Mouse (Mus musculus): ENCODE measurements at regions not wholly inside any gene's neighbourhood (a gene's known extent, or its start where the extent isn't known, plus 50 kb on each side); places are given as distances from the start of the nearest gene placed in this dataset.

DNA sequence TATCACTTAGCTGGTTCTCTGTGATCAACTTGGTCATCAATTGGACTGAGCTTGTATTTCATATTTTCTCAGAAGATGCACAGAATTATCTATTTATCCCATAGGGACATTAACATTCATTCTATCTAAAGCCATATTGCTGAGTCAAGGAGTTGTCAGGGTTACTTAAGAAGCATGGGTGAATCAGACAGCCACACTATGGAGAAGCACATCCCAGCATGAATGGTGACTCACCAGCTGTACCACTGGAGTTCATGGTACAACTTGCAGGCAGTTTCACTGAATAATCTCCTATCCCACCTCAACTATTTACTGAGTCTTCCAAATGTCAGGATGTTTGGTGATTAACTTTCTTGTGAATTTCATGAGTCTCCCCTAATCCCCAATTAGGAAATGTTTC, 678.6 kb downstream of the Gsdmc2 start:
- Histone ChIP-seq H3K4me3 (ENCODE audit: low read depth, low read length) (no peak overlapping the region), H3K36me3 (ENCODE audit: control insufficient read depth, insufficient read depth, low read length) (no peaks in the 10 kb centered on the region), H3K9ac (ENCODE audit: low read depth, low read length) (no peak overlapping the region), H3K27ac (ENCODE audit: low read depth, low read length) (no peak overlapping the region), H3K9me3 (ENCODE audit: control insufficient read depth, low read length) (no peaks in the 10 kb centered on the region), H3K4me1 (replicated peaks; ENCODE audit: control insufficient read depth, insufficient read depth, low read length) (no peaks in the 10 kb centered on the region), H3K27me3 (ENCODE audit: control insufficient read depth, insufficient read depth, low read length) (no peaks in the 10 kb centered on the region), H3K4me2 (replicated peaks; ENCODE audit: low read depth, low read length) (no peak overlapping the region)
- no peak for ATAC-seq (ENCODE audit: low FRiP score)
- no peak for DNase-seq (ENCODE audit: low spot score)

DNA sequence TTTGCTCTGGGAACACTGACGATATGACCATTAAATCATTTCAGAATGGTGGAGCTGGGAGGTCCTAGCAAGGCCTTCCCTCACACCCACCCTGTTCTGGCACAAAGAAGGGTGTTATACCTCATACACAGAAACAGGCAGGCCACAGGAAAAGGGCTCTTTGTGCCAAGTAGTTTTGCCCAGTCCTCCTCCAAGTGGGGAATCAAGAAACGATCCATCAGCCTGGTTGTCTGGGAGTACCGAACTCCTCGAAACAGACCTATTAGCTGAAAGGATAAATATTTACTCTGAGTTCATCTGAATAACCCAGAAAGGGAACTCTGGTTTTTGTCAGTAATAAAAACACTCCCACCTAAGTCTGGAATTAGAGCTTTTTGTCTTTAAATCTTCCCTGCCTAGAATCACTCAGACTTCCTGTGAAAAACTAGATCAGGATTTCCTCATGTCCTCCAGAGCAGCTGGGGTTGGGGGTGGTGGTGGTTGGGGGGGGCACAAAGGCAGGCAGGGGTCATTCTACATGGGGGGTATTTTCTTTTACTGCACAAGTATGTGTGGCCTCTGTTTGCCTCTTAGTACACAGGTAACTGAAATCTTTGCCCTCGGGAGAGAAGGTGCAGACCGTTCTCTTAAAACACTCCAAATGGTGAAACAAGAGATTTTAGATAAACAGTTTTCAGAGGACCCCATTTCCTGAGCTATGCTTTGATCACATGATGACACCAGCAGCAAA, 681.3 kb downstream of the Gsdmc2 start:
- H3K36me3 ChIP-seq (ENCODE audit: control insufficient read depth, insufficient read depth, low read length) = no peaks in the 10 kb centered on the region
- DNase-seq (ENCODE audit: low spot score) = no peak
- no peak overlapping the region for H3K27ac ChIP-seq (ENCODE audit: low read depth, low read length)
- no peaks in the 10 kb centered on the region for H3K4me1 ChIP-seq (replicated peaks; ENCODE audit: control insufficient read depth, insufficient read depth, low read length)
- no peak overlapping the region for H3K9ac ChIP-seq (ENCODE audit: low read depth, low read length)
- no peaks in the 10 kb centered on the region for H3K27me3 ChIP-seq (ENCODE audit: control insufficient read depth, insufficient read depth, low read length)
- WGBS = 52% methylated on average over 6 of the region's 6 CpGs
- no peak overlapping the region for H3K4me3 ChIP-seq (ENCODE audit: low read depth, low read length)
- no peaks in the 10 kb centered on the region for H3K9me3 ChIP-seq (ENCODE audit: control insufficient read depth, low read length)
- no peak overlapping the region for H3K4me2 ChIP-seq (replicated peaks; ENCODE audit: low read depth, low read length)
- ATAC-seq (ENCODE audit: low FRiP score) = no peak

DNA sequence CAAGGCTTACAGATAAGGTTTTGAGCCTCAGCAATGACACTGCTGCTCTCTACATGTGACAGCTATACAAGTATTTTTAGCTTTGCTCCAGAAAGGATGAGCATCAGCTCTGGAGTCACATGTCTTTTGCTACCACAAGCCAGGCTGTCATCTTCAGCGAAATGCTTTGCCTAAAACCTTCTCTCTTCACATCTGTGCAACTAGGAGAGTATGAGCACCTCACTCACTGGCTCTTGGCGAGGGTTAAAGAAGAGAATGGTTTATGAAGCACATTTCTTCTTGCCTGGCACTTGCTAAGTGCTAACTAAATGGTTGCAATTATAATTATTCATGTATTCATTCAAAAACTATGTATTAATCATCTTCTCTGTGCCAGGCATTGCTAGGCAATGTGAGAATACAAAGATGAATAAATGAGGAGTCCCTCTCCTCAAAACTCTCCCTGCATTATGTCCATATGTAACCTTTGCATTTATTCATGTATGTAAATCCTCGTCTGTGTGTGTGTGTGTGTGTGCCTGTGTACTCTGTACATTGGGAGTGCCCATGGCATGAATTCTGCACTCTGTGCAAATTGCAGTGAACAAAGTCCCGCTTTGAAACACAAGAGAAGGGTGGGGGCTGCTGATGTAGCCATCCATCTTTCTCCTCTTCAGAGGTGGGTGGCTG, 682.0 kb downstream of the Gsdmc2 start:
- no peaks in the 10 kb centered on the region for H3K36me3 ChIP-seq (ENCODE audit: control insufficient read depth, insufficient read depth, low read length)
- no peak overlapping the region for H3K4me2 ChIP-seq (replicated peaks; ENCODE audit: low read depth, low read length)
- ATAC-seq (ENCODE audit: low FRiP score) = no peak
- no peaks in the 10 kb centered on the region for H3K4me1 ChIP-seq (replicated peaks; ENCODE audit: control insufficient read depth, insufficient read depth, low read length)
- WGBS = 66% methylated on average over 4 of the region's 4 CpGs
- no peaks in the 10 kb centered on the region for H3K9me3 ChIP-seq (ENCODE audit: control insufficient read depth, low read length)
- DNase-seq (ENCODE audit: low spot score) = no peak
- H3K4me3 ChIP-seq (ENCODE audit: low read depth, low read length) = no peak overlapping the region
- no peak overlapping the region for H3K9ac ChIP-seq (ENCODE audit: low read depth, low read length)
- H3K27me3 ChIP-seq (ENCODE audit: control insufficient read depth, insufficient read depth, low read length) = no peaks in the 10 kb centered on the region
- H3K27ac ChIP-seq (ENCODE audit: low read depth, low read length) = no peak overlapping the region

DNA sequence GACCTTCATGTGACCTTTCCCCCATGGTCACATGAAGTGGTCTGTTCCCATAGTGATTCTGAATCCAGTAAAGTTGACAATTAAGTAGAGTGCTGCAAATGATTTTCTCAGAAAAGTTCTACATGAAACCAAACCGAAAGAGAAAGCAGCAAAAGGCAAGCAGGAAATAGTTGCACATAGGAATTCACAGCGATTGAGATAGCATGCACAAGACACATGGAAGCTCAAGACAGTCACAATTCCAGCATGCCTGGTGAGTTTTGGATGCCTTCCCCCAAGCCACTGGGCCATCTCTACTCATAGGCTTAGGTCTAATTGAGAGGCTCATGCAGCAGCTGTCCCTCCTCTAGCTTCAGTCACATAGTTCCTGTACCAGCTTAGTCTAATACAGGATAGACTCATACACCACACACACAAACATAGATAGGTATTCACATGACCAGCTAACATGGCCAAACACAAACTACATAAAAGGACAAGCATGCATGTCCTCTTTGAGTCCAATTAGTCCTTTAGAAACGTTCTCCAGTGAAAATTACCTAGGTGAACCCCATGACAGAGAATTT, 721.8 kb downstream of the Gsdmc2 start:
- no peak overlapping the region for H3K4me3 ChIP-seq (ENCODE audit: low read depth, low read length)
- DNase-seq (ENCODE audit: low spot score) (no peak), ATAC-seq (ENCODE audit: low FRiP score) (no peak)
- no peak overlapping the region for H3K9ac ChIP-seq (ENCODE audit: low read depth, low read length)
- H3K4me2 ChIP-seq (replicated peaks; ENCODE audit: low read depth, low read length) = no peak overlapping the region
- no peaks in the 10 kb centered on the region for H3K4me1 ChIP-seq (replicated peaks; ENCODE audit: control insufficient read depth, insufficient read depth, low read length)
- H3K36me3 ChIP-seq (ENCODE audit: control insufficient read depth, insufficient read depth, low read length) = no peaks in the 10 kb centered on the region
- 79% methylated on average over 3 of the region's 3 CpGs for WGBS
- H3K9me3 ChIP-seq (ENCODE audit: control insufficient read depth, low read length) = no peaks in the 10 kb centered on the region
- no peaks in the 10 kb centered on the region for H3K27me3 ChIP-seq (ENCODE audit: control insufficient read depth, insufficient read depth, low read length)
- H3K27ac ChIP-seq (ENCODE audit: low read depth, low read length) = no peak overlapping the region

DNA sequence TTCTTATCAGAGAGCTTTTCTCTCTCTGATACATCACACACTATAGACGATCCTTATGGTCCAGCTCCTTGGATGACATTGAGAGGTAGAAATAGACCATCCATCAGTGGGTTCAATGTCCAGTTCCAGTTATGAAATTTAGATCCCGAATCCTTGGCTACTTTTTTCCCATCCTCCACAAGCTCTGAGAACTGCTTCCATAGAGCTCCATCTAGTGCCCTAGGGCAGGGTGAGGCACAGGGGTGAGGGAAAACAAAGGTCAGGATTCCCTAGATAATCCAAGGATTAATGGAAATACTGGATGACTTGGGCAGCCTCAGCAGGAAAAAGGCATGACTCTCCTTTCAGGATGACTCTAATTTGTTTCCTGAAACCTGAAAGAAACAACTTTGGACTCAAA, 732.1 kb downstream of the Gsdmc2 start:
- Histone ChIP-seq H3K4me2 (replicated peaks; ENCODE audit: low read depth, low read length) (no peak overlapping the region), H3K9me3 (ENCODE audit: control insufficient read depth, low read length) (no peaks in the 10 kb centered on the region), H3K27ac (ENCODE audit: low read depth, low read length) (no peak overlapping the region), H3K4me1 (replicated peaks; ENCODE audit: control insufficient read depth, insufficient read depth, low read length) (no peaks in the 10 kb centered on the region), H3K9ac (ENCODE audit: low read depth, low read length) (no peak overlapping the region), H3K36me3 (ENCODE audit: control insufficient read depth, insufficient read depth, low read length) (no peaks in the 10 kb centered on the region), H3K4me3 (ENCODE audit: low read depth, low read length) (no peak overlapping the region), H3K27me3 (ENCODE audit: control insufficient read depth, insufficient read depth, low read length) (no peaks in the 10 kb centered on the region)
- 84% methylated on average over 2 of the region's 2 CpGs for WGBS
- DNase-seq (ENCODE audit: low spot score) (no peak), ATAC-seq (ENCODE audit: low FRiP score) (no peak)

DNA sequence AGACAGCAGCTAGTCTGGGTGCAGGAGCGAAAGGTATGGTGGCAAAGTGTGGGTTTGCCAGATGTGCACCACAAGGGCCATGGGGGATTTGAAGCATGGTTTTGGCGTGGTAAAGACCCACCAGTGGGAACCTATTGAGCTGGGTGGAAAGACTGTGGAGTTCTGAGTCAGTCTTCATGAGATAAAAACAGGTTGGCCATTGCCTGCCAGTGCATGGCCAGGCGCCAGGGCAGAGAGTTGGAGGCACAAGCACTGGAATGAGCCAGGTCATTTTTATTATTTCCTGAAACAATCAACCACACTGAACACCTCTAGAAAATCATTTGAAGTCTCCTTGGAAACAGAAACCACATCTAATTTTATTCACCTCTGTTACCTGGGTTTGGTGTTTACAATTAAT, 744.9 kb downstream of the Gsdmc2 start:
- H3K4me1 ChIP-seq (replicated peaks; ENCODE audit: control insufficient read depth, insufficient read depth, low read length) = no peaks in the 10 kb centered on the region
- no peak overlapping the region for H3K4me3 ChIP-seq (ENCODE audit: low read depth, low read length)
- no peak overlapping the region for H3K4me2 ChIP-seq (replicated peaks; ENCODE audit: low read depth, low read length)
- WGBS = 94% methylated on average over 3 of the region's 3 CpGs
- no peaks in the 10 kb centered on the region for H3K9me3 ChIP-seq (ENCODE audit: control insufficient read depth, low read length)
- H3K9ac ChIP-seq (ENCODE audit: low read depth, low read length) = no peak overlapping the region
- H3K27me3 ChIP-seq (ENCODE audit: control insufficient read depth, insufficient read depth, low read length) = no peaks in the 10 kb centered on the region
- H3K27ac ChIP-seq (ENCODE audit: low read depth, low read length) = no peak overlapping the region
- no peaks in the 10 kb centered on the region for H3K36me3 ChIP-seq (ENCODE audit: control insufficient read depth, insufficient read depth, low read length)
- ATAC-seq (ENCODE audit: low FRiP score) (no peak), DNase-seq (ENCODE audit: low spot score) (no peak)

DNA sequence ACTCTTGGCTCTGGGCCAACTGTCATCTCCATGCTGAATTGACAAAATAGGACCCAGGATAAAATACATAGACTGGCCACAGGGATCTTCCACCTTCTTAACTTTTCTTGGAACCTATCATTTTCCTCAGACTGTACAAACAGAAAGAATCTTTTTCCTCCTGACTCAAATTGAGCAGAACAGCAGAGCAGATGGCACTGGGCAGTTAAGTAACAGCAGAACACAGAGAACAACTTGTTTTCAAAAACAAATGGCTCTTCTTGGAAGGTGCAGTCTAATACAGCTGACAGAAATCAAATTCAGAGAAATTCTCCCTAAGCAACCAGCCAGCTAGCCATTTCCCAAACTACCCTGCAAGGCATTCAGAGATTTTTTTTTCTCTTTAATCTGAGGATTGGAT, 763.0 kb downstream of the Gsdmc2 start:
- no peak overlapping the region for H3K9ac ChIP-seq (ENCODE audit: low read depth, low read length)
- ATAC-seq (ENCODE audit: low FRiP score) = no peak
- H3K4me2 ChIP-seq (replicated peaks; ENCODE audit: low read depth, low read length) = no peak overlapping the region
- H3K27me3 ChIP-seq (ENCODE audit: control insufficient read depth, insufficient read depth, low read length) = no peaks in the 10 kb centered on the region
- H3K4me1 ChIP-seq (replicated peaks; ENCODE audit: control insufficient read depth, insufficient read depth, low read length) = no peaks in the 10 kb centered on the region
- no peak overlapping the region for H3K27ac ChIP-seq (ENCODE audit: low read depth, low read length)
- H3K36me3 ChIP-seq (ENCODE audit: control insufficient read depth, insufficient read depth, low read length) = no peaks in the 10 kb centered on the region
- DNase-seq (ENCODE audit: low spot score) = no peak
- H3K4me3 ChIP-seq (ENCODE audit: low read depth, low read length) = no peak overlapping the region
- no peaks in the 10 kb centered on the region for H3K9me3 ChIP-seq (ENCODE audit: control insufficient read depth, low read length)

DNA sequence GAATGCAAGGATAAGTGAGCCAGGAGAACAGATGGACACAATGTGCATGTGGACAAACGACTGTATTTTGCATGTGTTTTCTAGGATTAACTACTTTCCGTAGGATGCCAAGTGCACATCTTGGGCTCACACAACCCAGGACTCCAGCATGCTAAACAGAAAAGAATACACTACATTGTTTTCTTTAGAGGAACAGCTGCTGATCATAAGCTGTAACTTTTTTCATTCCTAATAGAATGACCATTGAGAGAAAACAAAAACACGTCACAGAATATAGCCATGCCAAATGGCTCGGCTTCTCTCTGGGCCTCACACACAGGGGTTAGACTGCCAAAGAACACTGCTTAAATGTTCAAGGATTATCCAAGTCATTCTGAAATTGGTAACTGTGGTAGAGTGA, 765.2 kb downstream of the Gsdmc2 start:
- no peak overlapping the region for H3K9ac ChIP-seq (ENCODE audit: low read depth, low read length)
- H3K4me3 ChIP-seq (ENCODE audit: low read depth, low read length) = no peak overlapping the region
- no peak for DNase-seq (ENCODE audit: low spot score)
- H3K27ac ChIP-seq (ENCODE audit: low read depth, low read length) = no peak overlapping the region
- no peaks in the 10 kb centered on the region for H3K9me3 ChIP-seq (ENCODE audit: control insufficient read depth, low read length)
- no peaks in the 10 kb centered on the region for H3K27me3 ChIP-seq (ENCODE audit: control insufficient read depth, insufficient read depth, low read length)
- H3K4me1 ChIP-seq (replicated peaks; ENCODE audit: control insufficient read depth, insufficient read depth, low read length) = no peaks in the 10 kb centered on the region
- no peak for ATAC-seq (ENCODE audit: low FRiP score)
- H3K36me3 ChIP-seq (ENCODE audit: control insufficient read depth, insufficient read depth, low read length) = no peaks in the 10 kb centered on the region
- 76% methylated on average over 4 of the region's 4 CpGs for WGBS
- no peak overlapping the region for H3K4me2 ChIP-seq (replicated peaks; ENCODE audit: low read depth, low read length)

DNA sequence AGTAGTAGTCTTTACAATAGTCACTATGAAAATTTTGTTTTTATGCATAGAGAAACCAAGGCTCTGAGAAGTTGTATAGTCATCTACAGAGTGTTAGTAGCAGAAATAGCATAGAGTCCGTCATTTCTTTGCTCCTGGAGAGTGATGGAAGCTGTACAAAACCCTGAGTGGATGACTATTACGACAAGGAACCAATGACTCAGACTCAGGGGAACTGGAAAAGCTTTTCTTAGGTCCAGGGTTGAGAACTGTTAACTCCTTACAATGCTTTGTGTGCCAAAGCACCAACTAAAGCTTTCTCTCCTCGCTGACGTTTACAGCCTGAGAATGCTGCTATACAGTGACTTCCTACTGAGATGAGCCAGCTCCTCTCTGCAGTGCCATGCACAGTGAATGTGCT, 773.1 kb downstream of the Gsdmc2 start:
- ATAC-seq (ENCODE audit: low FRiP score) = no peak
- H3K27ac ChIP-seq (ENCODE audit: low read depth, low read length) = no peak overlapping the region

More for the DNA sequence above, 773.1 kb downstream of the Gsdmc2 start:
- no peak overlapping the region for H3K4me3 ChIP-seq (ENCODE audit: low read depth, low read length)
- no peak overlapping the region for H3K4me2 ChIP-seq (replicated peaks; ENCODE audit: low read depth, low read length)
- no peaks in the 10 kb centered on the region for H3K4me1 ChIP-seq (replicated peaks; ENCODE audit: control insufficient read depth, insufficient read depth, low read length)
- H3K27me3 ChIP-seq (ENCODE audit: control insufficient read depth, insufficient read depth, low read length) = no peaks in the 10 kb centered on the region
- H3K36me3 ChIP-seq (ENCODE audit: control insufficient read depth, insufficient read depth, low read length) = no peaks in the 10 kb centered on the region
- no peak for DNase-seq (ENCODE audit: low spot score)
- H3K9me3 ChIP-seq (ENCODE audit: control insufficient read depth, low read length) = no peaks in the 10 kb centered on the region
- WGBS = 78% methylated on average over 4 of the region's 4 CpGs
- H3K9ac ChIP-seq (ENCODE audit: low read depth, low read length) = no peak overlapping the region
